Mouse (Mus musculus): ENCODE results near the gene Tns1. TPM values are rescaled to one million over a fixed set of nuclear protein-coding genes. Genes with fewer than 3 reads are reported as not detected.

Gene Tns1
- polyA plus RNA-seq, 1 experiment = 0.85 TPM

DNA sequence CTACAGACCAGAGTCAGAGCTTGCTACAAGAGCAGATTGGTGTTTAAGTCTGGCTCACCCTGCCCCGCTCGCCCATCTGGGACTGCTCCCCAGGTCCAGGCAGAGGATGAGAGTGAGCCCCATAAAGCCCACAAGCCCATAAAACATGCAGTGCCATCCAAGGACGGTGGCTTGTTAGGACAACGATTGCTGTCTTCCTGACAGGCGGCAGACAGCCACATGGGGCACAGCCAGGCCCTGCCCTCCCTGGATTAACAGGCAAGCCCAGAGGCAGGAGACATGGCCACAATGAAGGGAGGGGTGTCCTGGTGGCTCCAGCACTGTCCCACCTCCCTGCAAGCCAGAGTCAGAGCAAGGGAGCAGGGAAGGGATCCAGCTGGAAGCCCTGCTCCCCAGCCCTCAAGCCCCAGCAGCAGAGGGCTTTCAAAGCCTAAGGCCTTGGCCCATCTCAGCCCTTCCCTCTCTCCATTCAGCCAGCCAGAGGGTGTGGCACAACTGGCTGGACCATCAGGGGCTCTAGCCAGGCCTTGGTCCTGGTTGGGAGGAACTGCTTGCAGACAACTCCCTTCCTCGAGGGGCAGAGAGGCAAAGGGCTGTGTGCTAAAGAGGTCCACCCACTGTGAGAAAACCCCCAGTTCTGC is 40.1 kb downstream of the Tns1 start:
- no peak for TF ChIP-seq GATA1 (IDR thresholded peaks at IDR 0.05; ENCODE audit: low read length)

DNA sequence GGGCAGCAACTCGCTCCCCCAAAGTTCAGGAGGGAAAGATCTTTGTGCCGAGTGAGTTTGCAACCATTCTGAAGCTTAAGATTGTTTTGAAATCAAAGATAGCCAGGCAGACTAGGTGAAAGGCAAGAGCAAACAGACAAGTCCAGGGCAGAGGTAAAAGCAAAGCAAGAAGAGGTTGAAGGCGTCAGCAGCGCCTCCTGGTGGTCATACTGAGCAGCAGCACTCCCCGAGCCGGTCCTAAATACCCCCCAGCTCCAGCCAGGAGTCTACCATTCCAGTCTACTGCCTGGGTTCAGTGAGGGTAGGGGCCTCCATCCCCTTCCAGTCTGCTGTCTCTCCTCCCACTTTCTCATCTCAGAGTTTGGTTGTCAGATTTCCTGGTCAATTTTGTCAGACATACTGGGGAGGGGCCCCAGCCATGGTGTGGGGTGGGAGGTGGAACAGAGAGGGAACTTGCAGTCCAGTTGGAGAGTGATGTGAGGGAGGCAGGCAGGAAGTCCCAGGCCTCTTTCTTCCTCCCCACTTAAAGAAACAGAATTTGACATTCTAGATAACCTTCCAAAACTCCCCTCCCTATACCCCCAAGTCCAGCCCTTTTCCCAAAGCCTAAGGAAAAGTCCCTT is 41.3 kb downstream of the Tns1 start:
- no peak for TF ChIP-seq GATA1 (IDR thresholded peaks at IDR 0.05; ENCODE audit: low read length)

DNA sequence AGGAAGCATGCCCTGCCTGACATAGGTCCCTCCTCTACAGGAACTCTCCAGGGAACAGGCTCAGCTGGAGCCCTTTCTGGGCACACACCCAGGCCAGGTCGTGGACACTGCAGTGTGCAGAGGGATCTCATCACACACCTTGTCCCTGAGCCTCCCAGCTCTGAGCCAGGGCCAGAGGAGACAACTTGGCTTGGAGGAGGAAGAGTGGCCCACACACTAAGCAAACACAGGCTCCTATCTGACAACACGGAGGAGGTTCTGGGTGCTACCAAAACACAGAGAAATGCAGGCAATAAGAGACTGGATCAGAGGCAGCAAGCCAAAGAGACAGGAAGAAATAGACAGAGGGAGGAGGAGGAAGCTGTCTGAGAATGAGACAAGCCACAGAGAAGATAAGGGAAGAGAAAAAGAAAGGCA is 42.7 kb downstream of the Tns1 start:
- TF ChIP-seq GATA1 (IDR thresholded peaks at IDR 0.05; ENCODE audit: low read length) = no peak

DNA sequence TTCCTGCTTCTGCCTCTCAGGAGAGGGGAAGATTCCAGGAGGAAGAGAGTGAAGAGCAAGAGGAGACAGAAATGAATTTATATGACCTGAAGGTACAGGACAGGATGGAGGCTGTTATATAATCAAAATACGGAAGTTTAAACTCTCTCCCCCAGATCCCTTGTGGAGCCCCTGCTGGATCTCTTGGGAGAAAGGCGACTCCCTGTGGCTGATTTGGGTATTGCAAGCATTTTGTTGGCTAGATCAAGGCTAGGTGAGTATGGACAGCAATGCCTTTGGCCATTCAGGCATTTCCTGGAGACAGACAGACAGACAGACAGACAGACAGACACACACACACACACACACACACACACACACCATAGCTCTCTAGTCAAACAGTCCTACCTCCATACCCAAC is 46.9 kb downstream of the Tns1 start:
- TF ChIP-seq GATA1 (IDR thresholded peaks at IDR 0.05; ENCODE audit: low read length) = no peak

DNA sequence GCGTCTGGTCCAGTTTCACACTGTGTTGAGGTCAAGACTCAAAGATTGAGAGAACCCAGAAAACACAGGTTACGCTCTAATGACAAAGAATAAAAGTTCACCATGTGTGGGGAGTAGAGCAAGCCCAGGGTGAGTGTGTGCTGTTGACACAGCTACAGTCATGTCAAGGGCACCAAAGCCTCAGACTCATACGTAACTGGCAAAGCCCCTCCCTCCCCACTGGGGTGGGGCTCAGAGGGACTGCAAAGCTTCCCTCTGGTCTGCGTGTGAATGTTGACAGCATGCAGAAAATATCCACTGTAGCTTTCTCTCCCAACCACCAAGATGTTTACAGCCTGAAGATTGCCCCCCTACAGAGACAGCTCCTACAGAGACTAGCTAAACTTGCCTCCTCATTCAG is 48.0 kb downstream of the Tns1 start:
- no peak for TF ChIP-seq GATA1 (IDR thresholded peaks at IDR 0.05; ENCODE audit: low read length)

DNA sequence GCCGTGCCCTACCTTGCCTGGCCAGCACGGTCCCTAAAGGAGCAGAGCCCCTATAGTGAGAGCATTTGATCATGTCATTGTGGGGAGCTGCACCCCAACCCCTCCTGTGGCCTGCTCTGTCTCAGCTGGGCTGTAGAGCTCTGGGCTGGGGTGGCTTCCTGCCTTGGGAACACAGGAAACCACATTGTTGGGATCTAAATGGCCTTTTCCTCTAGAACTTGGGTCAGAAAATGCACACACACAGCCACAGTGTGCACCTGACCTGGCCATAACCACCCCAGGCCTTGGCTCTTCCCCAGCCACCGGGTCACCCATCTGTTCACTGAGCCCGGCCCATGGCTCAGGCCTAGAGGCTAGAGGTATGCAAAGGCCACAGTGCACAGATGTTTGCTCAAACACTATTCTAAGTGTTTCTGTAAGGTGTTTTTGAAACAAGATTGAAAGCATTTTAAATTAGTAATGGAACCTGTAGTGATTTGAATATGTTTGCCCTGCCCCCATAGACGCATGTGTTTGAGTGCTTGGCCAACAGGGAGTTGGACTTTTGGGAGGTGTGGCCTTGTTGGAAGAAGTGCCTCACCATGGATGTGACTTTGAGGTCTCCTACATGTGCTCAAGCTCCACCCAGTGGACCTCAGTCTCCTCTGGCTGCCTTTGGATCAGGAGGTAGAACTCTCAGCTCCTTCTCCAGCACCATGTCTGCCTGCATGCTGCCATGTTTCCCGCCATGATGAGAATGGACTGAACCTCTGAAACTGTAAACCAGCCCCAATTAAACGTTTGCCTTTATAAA is 49.4 kb downstream of the Tns1 start:
- TF ChIP-seq GATA1 (IDR thresholded peaks at IDR 0.05; ENCODE audit: low read length) = no peak

DNA sequence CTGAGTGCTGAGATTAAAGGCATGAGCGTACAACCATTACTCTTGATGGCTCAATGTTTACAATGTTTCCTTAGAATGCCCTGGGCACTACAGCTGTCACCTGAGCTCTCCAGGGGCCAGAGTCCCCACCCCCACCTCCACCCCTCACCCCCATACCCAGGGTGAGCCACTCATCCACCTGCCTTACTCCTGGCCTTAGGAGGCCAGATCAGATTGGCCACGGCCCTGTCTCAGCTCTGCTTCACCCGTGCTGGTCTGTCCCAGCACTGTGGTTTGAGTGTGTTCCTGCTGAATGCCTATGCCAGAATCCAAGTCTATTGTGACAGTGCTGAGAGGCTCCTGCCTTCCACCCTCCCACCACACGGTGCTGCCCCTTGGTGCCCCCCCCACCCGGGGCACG is 50.5 kb downstream of the Tns1 start:
- TF ChIP-seq GATA1 (IDR thresholded peaks at IDR 0.05; ENCODE audit: low read length) = no peak

DNA sequence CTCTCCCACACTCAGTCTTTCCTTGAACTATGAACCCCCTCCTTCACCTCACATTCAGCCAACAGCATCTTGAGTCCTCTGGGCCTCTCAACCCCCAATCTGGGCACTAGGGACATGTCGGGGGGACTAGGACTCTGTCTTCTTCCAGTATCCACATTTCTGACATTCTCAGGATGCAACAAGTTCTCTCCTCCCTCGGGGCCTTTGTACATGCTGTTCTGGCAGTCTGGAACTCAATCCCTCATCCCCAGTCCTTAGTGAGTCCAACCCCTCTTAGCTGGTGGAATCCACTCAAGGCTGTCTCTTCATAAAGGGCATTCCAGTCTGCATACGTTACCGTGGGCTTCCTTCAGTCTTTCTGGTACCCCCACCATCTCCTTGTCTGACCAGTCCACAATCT is 53.5 kb downstream of the Tns1 start:
- no peak for TF ChIP-seq GATA1 (IDR thresholded peaks at IDR 0.05; ENCODE audit: low read length)

DNA sequence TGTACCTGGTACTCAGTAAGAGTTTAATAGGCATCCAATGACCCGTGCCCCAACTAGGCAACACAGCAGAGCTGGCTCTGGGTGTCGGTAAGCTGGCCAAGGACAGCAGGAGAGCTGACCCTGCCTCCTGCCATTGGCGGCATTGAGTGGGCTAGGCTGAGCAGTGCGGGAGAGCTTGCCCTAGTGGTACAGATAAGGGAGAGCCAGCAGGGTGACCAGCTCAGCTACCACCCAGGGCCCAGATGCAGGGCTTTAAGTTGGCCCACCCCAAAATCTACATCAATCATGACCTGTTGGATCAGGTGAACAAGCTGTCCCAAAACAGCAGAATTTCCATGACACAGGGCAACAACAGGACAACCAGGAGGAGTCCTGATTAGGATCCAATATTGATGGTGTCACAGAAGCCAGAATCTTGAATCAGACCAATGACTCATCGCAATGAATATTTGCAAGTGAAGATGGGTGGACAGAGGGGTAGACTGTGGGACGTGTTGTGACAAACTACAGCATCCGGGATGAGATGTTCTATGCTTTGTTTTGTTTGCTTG is 54.2 kb downstream of the Tns1 start:
- TF ChIP-seq GATA1 (IDR thresholded peaks at IDR 0.05; ENCODE audit: low read length) = no peak

DNA sequence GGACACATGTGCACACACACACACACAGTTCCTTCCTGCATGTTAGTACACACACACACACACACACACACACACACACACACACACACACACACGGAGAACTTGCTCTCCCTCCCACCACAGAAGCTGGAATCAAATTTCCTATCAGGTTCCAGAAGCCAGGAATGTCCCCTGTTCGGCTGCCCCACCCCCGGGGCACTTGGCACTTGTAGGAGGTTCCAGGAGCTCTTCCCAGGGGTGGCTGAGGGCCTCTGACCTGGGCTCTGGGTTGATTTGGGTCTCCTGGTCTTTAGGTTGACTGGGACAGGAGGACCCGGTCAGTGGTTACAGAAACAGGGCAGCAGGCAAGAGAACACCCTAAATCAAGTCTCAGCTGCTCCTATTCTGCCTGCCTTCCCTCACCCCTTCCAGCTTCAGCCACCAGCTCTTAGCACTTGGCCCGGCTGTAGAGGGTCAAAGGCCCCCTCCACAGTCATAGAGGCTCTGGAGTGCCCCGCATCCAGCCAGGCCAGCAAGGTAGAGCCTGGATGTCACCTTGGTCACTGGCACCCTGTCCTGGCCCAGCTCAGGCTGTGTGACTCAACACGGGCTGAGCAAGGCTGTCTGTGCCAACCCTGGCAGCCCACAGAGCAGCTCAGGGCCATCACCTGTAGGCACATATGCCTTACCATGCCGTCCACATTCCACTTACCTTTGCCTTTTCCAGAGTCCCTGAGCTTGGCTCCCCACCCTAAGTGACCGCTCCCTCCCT is 55.0 kb downstream of the Tns1 start:
- no peak for TF ChIP-seq GATA1 (IDR thresholded peaks at IDR 0.05; ENCODE audit: low read length)

DNA sequence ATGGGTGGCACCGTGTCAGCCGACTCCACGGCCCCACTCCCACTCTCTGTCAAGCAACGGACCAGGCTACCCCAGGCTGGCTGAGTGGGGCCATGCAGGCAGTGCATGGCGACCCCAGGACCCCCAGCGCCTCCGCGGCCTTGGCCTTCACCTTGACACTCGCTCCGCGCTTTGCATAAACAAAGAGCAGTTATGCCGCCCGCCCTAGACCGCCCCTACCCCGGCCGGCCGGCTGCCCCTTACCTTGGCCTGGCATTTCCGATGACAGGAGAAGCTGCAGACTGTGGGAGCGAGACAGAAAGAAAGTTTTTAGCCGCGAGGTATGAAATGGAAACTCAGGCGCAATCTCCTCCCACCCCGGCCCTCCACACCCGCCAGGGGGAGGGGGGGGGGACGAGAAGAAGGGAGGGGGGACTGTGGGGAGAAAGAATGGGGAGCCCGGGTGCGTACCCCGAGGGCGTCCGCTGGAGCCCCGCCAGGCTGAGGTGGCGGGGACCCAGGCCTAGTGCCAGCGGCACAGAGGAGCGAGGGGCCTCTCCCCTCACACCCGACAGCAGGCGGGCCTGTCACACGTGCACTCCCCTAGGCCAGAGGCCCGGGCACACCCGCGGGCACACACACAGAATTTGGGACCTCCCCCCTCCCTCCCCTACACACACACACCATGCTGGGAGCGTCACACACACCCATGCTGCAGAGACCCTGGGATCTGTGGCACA is 55.7 kb downstream of the Tns1 start:
- TF ChIP-seq GATA1 (IDR thresholded peaks at IDR 0.05; ENCODE audit: low read length) = no peak

DNA sequence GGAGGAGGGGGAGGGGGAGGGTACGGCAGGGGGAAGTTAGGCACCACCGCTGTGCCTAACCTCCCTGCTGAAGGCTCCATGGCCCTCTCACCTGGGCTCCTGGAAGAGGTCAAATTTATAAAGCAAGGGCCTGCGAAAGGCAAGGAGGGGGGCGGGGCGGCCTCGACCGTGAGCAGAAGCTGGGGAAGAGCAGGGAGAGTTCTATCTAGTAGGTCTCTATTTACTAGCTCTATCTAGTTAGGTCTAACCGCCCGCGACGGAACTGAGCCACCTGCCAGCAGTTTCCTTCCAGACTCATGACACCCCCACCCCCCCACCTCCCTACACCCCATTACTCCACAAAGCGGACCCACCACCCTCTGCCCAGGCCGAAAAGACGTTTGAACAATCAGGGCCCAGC is 56.4 kb downstream of the Tns1 start:
- no peak for TF ChIP-seq GATA1 (IDR thresholded peaks at IDR 0.05; ENCODE audit: low read length)

DNA sequence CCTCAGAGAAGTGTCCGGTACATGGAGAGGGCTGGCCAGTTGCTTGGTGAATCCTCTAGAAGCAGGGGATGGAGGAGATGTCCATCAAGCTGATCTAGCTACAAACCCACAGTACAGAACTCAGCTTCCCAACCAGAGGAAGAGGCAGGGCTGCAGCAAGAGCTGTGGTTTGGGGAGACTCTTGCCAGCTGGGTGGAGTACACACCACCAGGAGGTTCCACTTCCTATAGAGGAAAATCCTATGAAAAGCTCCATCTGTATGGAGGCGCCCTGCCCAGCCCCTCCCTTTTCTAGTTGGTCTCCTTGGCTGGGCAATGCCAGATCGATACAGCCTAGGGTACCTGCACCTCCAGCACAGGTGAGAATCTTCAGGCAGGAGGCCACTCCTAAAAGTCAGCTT is 57.7 kb downstream of the Tns1 start:
- no peak for TF ChIP-seq GATA1 (IDR thresholded peaks at IDR 0.05; ENCODE audit: low read length)

DNA sequence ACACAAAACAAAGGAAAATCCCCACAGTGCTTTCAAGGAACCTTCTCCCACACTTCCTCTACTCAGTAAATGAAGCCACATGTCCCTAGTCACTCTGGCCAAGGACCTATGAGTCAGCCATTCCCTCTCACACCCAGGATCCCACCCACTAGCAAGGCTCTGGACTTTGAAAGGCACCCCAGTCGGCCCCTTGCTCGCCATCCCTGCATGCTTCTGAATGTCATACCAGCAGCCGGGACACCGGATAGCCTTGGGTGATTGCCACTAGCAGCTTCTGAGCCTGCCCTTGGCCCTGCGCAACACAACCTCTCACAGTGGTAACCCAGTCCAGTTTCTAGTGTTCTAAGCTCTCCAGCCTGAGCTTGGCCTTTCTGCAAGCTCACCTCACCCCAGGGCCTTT is 58.2 kb downstream of the Tns1 start:
- no peak for TF ChIP-seq GATA1 (IDR thresholded peaks at IDR 0.05; ENCODE audit: low read length)

DNA sequence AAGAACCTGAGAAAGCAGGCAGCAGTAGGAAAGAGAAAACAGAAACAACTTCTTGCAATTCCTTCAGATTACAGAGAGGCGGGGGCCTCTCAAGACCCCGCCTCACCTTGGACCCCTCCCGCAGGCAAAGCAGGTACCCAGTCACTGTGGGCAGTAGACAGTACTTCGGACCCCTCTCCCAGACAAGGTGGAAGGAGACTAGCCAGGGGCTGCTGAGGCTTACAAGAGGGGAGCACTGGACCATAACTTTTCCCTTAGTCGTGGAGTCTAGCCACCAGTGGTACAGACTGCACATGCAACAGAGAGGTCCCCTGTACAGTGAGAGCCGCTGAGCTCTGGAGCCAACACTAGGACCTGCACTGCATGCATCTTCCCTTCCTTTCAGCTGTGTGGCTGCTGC is 64.2 kb downstream of the Tns1 start:
- no peak for TF ChIP-seq GATA1 (IDR thresholded peaks at IDR 0.05; ENCODE audit: low read length)
